Mouse (Mus musculus): ENCODE measurements at regions not wholly inside any gene's neighbourhood (a gene's known extent, or its start where the extent isn't known, plus 50 kb on each side); places are given as distances from the start of the nearest gene placed in this dataset.

- Histone ChIP-seq H3K27ac (ENCODE audit: insufficient read depth, low read length) (no peak overlapping the region), H3K4me1 (ENCODE audit: control insufficient read depth, insufficient read depth, low read length) (no peaks in the 10 kb centered on the region), H3K4me3 (ENCODE audit: insufficient read depth, low read length) (no peak overlapping the region)
- TF ChIP-seq CTCF (IDR thresholded peaks at IDR 0.05; ENCODE audit: borderline replicate concordance, insufficient read depth, low read length) (no peak), POLR2A (IDR thresholded peaks at IDR 0.05; ENCODE audit: low read depth, low read length) (no peak)
These were observed 54.9 kb downstream of the Cbln1 start for GRCm38 (mm10) chr8:87417466-87417865.

- no peaks in the 10 kb centered on the region for H3K4me1 ChIP-seq (ENCODE audit: control insufficient read depth, insufficient read depth, low read length)
- H3K4me3 ChIP-seq (ENCODE audit: insufficient read depth, low read length) = no peak overlapping the region
- TF ChIP-seq POLR2A (IDR thresholded peaks at IDR 0.05; ENCODE audit: low read depth, low read length) = no peak
- no peak overlapping the region for H3K27ac ChIP-seq (ENCODE audit: insufficient read depth, low read length)
These were observed 57.3 kb downstream of the Cbln1 start for GRCm38 (mm10) chr8:87415051-87415630.

GRCm38 (mm10) chr8:87389016-87389415 lies 83.4 kb downstream of the Cbln1 start:
- TF ChIP-seq CTCF (IDR thresholded peaks at IDR 0.05; ENCODE audit: borderline replicate concordance, insufficient read depth, low read length) (no peak), POLR2A (IDR thresholded peaks at IDR 0.05; ENCODE audit: low read depth, low read length) (no peak)
- H3K4me3 ChIP-seq (ENCODE audit: insufficient read depth, low read length) = no peak overlapping the region

GRCm38 (mm10) chr8:87383527-87384206 lies 88.7 kb downstream of the Cbln1 start:
- no peak for TF ChIP-seq CTCF (IDR thresholded peaks at IDR 0.05; ENCODE audit: borderline replicate concordance, insufficient read depth, low read length)
- TF ChIP-seq POLR2A (IDR thresholded peaks at IDR 0.05; ENCODE audit: low read depth, low read length) = no peak
- Histone ChIP-seq H3K27ac (ENCODE audit: insufficient read depth, low read length) (no peak overlapping the region), H3K4me1 (ENCODE audit: control insufficient read depth, insufficient read depth, low read length) (no peaks in the 10 kb centered on the region), H3K4me3 (ENCODE audit: insufficient read depth, low read length) (no peak overlapping the region)

More at GRCm38 (mm10) chr8:87389016-87389415, 83.4 kb downstream of the Cbln1 start:
- H3K4me1 ChIP-seq (ENCODE audit: control insufficient read depth, insufficient read depth, low read length) = no peaks in the 10 kb centered on the region
- no peak overlapping the region for H3K27ac ChIP-seq (ENCODE audit: insufficient read depth, low read length)

- Histone ChIP-seq H3K4me1 (ENCODE audit: control insufficient read depth, insufficient read depth, low read length) (no peaks in the 10 kb centered on the region), H3K27ac (ENCODE audit: insufficient read depth, low read length) (no peak overlapping the region), H3K4me3 (ENCODE audit: insufficient read depth, low read length) (no peak overlapping the region)
- TF ChIP-seq POLR2A (IDR thresholded peaks at IDR 0.05; ENCODE audit: low read depth, low read length) = no peak
- no peak for TF ChIP-seq CTCF (IDR thresholded peaks at IDR 0.05; ENCODE audit: borderline replicate concordance, insufficient read depth, low read length)
These were observed 90.1 kb downstream of the Cbln1 start for GRCm38 (mm10) chr8:87382311-87382710.

- H3K27ac ChIP-seq (ENCODE audit: insufficient read depth, low read length) = no peak overlapping the region
- no peak for TF ChIP-seq POLR2A (IDR thresholded peaks at IDR 0.05; ENCODE audit: low read depth, low read length)
- no peak for TF ChIP-seq CTCF (IDR thresholded peaks at IDR 0.05; ENCODE audit: borderline replicate concordance, insufficient read depth, low read length)
- H3K4me1 ChIP-seq (ENCODE audit: control insufficient read depth, insufficient read depth, low read length) = no peaks in the 10 kb centered on the region
- H3K4me3 ChIP-seq (ENCODE audit: insufficient read depth, low read length) = no peak overlapping the region
These were observed 91.6 kb downstream of the Cbln1 start for GRCm38 (mm10) chr8:87380791-87381190.

GRCm38 (mm10) chr8:87379296-87379695 lies 93.1 kb downstream of the Cbln1 start:
- Histone ChIP-seq H3K4me3 (ENCODE audit: insufficient read depth, low read length) (no peak overlapping the region), H3K27ac (ENCODE audit: insufficient read depth, low read length) (no peak overlapping the region), H3K4me1 (ENCODE audit: control insufficient read depth, insufficient read depth, low read length) (no peaks in the 10 kb centered on the region)
- TF ChIP-seq POLR2A (IDR thresholded peaks at IDR 0.05; ENCODE audit: low read depth, low read length) = no peak
- TF ChIP-seq CTCF (IDR thresholded peaks at IDR 0.05; ENCODE audit: borderline replicate concordance, insufficient read depth, low read length) = no peak

GRCm38 (mm10) chr8:87374044-87374443 lies 98.4 kb downstream of the Cbln1 start:
- H3K27ac ChIP-seq (ENCODE audit: insufficient read depth, low read length) = no peak overlapping the region
- H3K4me1 ChIP-seq (ENCODE audit: control insufficient read depth, insufficient read depth, low read length) = no peaks in the 10 kb centered on the region
- TF ChIP-seq POLR2A (IDR thresholded peaks at IDR 0.05; ENCODE audit: low read depth, low read length) = no peak
- TF ChIP-seq CTCF (IDR thresholded peaks at IDR 0.05; ENCODE audit: borderline replicate concordance, insufficient read depth, low read length) = no peak
- H3K4me3 ChIP-seq (ENCODE audit: insufficient read depth, low read length) = no peak overlapping the region

GRCm38 (mm10) chr8:87373535-87373934 lies 98.9 kb downstream of the Cbln1 start:
- Histone ChIP-seq H3K4me1 (ENCODE audit: control insufficient read depth, insufficient read depth, low read length) (no peaks in the 10 kb centered on the region), H3K27ac (ENCODE audit: insufficient read depth, low read length) (no peak overlapping the region)

GRCm38 (mm10) chr8:87372061-87372460 lies 100.3 kb downstream of the Cbln1 start:
- no peak for TF ChIP-seq POLR2A (IDR thresholded peaks at IDR 0.05; ENCODE audit: low read depth, low read length)
- no peak for TF ChIP-seq CTCF (IDR thresholded peaks at IDR 0.05; ENCODE audit: borderline replicate concordance, insufficient read depth, low read length)
- no peak overlapping the region for H3K27ac ChIP-seq (ENCODE audit: insufficient read depth, low read length)
- no peaks in the 10 kb centered on the region for H3K4me1 ChIP-seq (ENCODE audit: control insufficient read depth, insufficient read depth, low read length)
- H3K4me3 ChIP-seq (ENCODE audit: insufficient read depth, low read length) = no peak overlapping the region

More at GRCm38 (mm10) chr8:87373535-87373934, 98.9 kb downstream of the Cbln1 start:
- TF ChIP-seq CTCF (IDR thresholded peaks at IDR 0.05; ENCODE audit: borderline replicate concordance, insufficient read depth, low read length) (no peak), POLR2A (IDR thresholded peaks at IDR 0.05; ENCODE audit: low read depth, low read length) (no peak)
- no peak overlapping the region for H3K4me3 ChIP-seq (ENCODE audit: insufficient read depth, low read length)

All from embryonic fibroblast, embryonic 13.5 days (primary cell).